Mouse (Mus musculus) thymus, postnatal 10 days (tissue): ENCODE measurements at regions not wholly inside any gene's neighbourhood (a gene's known extent, or its start where the extent isn't known, plus 50 kb on each side); places are given as distances from the start of the nearest gene placed in this dataset.
"Not testable (repeated sequence)": the region's sequence is repeated elsewhere in the genome, so short reads cannot be mapped to it uniquely, and the experiment has no call there.

Experiments
- DNase-seq, 2 experiments: peaks; one replicate each; pipeline ENCODE4 v3.0.0; 2021; ENCODE audit warnings: low spot score in 2 of 2

DNA sequence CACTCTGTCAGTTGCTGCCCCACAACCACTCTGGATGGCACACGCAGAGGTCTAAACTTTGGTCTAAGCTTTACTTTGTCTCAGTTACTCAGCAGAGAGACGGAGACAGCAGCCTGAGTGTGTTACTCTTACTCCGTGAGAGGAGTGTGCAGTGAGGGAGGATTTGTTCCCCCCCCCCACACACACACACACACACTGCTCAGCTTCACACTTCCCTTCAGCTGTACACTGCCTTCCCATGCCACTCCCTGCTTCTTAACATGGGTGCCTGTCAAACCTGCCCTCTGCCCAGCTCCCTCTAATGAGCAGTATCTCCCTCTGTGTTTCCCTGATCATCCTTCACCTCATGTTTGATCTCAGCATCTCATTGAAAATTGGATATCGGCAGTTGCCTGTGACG is 409.9 kb upstream of the Ercc4 start:
- no peak for DNase-seq

DNA sequence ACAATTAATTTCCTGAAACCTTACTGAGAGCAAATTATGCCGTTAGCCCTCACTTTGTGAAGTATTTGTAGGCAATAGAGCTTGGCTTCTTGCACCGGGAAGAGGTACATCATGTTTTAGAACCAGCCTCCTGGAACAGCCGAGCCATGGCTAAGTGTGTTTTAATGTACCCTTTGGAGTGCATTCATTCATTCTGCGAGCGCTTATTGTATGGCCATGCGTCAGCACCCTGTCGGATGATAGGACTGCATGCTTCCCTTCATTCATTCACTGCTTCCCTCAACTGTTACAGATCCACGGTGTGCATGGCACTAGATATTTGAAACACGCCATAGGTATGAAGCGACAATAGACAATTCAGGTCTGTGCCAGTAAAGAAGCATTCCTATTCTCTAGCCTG is 409.4 kb upstream of the Ercc4 start:
- DNase-seq, result no peak

DNA sequence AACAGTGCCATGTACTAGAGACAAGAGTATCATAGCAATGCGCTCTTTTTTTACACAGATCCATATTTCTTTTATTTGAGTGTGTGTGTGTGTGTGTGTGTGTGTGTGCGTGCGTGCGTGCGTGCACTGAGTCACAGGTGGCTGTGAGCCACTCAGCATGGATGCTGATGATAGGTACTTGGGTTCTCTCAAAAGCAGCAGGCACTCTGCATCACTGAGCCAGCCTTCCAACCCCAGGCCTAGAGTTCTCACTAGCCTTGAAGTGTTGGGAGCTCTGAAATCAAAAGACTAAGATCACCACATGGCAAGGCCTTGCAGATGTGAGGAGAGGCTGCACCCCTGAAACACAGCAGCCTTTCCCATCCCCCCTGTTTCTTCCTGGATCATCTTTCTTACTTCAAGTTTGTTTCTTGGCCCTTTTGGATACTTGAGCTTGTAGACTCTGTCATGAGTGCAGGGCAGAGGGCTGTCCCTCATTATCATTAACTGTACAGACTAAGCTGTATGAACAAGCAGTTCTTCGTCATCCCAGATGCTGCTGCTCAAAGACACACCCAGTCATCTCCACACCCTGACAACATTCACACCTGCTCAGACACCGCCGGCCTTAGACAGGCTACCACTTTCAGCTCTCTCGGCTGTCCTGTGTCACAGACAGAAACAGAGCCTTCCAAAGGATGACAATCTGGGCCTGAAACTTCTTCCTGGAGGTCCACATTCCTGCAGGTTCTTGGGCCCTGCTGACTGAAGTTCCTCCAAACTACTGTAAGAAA is 405.5 kb upstream of the Ercc4 start:
- no peak for DNase-seq

DNA sequence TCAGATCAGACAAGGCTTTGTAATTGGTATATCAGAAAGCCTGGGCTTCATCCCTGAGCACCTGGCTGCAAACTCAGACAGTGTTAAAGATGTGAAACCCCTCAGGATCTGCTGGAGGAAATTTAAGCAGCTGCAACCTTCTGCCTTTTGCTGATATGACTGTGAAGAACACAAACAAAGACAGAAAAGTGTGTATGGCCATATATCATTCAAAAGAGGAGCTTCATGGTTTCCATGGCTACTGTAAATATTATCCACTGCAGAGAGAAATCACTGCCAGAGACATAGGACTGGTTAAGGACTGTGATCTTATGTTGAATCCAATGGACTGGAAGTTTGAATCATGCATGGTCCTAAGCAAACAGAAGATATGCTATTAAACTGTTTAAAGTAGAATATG is 402.6 kb upstream of the Ercc4 start:
- DNase-seq, result no peak

DNA sequence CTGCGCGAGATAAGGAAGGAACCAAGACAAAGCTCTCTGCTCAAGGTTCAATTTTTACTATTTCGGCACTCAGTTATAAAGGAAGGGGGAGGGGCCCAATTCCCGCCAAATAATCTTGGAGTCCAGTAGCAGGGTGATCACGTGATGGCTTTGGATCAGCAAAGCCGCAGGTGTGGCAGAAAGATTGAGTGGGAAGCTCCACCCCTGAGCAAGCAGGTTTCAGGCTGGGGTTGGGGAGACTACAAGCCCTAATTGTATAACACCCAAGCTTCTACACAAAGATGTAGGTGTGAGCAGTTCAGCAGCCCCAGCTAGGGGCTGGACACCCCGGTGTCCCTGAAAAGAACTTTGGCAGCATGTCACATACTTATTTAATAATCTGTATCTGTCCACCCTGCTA is 388.1 kb upstream of the Ercc4 start:
- DNase-seq, result not testable (repeated sequence)

DNA sequence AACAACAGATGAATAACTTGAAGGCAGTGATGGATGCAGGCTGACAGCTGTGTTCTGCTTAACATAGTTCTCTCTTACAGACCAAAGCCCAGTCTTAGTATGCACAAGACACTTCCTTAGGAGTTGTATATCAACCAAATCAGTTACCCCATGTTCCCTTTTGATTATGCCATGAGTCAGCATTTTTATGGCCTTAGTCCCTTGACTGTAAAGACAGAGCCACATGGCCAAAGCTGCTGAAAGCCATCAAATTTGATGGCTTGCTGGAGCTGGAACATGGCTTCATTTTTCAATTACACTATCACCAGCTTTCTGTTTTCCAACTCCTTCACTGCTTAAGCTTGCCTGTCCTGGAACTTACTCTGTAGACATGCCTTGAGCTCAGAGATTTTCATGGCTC is 383.4 kb upstream of the Ercc4 start:
- DNase-seq, result no peak

DNA sequence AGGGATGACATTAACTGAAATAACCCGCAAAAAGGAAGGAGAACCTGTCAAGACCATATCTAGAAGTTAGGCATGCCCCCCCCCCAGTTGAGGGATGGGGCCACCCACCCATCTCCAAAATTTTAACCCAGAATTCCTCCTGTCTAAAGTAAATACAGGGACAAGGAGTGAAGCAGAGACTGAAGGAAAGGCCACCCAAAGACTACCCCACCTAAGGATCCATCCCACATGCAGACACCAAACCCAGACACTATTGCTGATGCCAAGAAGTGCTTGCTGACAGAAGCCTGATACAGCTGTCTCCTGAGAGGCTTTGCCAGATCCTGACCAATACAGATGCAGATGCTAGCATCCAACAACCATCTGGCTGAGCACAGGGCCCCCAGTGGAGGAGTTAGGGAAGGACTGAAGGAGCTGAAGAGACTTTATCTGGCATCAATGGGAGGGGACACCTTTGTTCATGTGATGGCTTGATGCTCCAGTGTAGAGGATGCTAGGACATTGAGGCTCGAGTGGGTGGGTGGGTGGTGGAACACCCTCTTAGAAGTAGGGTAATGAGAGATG is 379.2 kb upstream of the Ercc4 start:
- not testable (repeated sequence) for DNase-seq

DNA sequence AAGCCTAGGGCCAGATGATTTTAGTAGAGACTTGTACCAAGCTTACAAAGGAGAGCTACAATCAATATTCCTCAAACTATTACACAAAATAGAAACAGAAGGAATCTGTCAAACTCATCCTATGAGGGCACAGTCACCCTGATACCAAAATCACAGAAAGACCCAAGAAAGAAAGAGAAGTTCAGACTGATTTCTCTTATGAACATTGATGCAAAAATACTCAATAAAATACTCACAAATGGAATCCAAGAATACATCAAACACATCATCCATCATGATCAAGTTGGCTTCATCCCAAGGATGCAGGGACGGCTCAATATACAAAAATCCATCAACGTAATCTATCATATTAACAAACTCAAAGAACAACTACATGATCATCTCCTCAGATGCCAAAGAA is 377.9 kb upstream of the Ercc4 start:
- no peak for DNase-seq

DNA sequence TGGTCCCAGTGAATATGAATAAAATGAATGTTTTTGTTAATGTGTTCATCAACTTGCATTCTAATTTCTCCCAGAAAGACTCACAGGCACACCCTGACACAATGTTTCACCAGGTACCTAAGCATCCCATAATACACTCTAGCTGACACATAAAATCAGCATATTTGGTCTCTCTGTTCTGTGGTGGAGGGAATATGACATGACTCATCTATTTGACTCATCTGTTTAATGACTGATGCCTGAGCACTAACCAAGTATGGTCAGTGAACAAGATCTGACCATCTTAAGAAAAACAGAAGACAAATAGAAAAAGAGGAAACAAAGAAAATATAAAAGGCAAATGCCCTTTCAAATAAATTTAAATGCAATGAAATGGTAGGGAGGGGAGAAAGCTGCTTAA is 367.0 kb upstream of the Ercc4 start:
- DNase-seq, result no peak

DNA sequence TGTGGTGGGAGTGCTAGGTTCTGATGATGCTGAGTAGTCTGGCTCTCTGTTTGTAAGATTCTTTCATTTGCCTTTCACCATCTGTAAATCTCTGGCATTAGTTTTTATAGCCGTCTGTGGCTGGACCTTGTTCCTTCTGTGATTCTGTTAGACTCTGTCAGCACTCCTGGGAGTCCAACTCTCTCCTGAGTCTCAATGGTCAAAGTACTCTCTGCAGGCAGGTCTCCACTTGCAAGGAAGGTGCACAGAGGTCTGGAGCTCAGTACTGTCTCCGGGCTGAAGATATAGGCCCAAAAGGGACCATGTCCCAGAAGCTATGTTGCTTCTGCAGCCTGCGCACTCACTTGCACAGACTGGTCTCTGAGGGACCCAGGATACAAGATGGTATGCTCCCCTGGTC is 356.3 kb upstream of the Ercc4 start:
- DNase-seq, result no peak

DNA sequence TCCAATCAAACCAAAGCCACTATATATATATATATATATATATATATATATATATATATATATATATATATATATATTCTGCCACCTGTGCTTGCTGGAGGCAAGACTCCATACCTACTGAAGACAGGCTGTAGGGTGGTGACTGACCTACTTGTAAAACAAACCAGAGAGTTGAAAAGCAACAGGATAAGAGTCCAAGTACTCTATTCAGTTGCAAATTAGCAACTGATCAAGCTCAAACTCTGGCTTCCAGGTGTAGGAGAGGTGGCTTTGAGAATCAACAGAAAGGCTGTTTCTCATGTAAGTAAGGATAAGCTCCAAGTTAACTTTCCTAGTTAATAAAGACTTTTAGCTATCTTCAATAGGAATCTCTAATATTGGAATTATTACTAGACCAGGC is 355.1 kb upstream of the Ercc4 start:
- no peak for DNase-seq

DNA sequence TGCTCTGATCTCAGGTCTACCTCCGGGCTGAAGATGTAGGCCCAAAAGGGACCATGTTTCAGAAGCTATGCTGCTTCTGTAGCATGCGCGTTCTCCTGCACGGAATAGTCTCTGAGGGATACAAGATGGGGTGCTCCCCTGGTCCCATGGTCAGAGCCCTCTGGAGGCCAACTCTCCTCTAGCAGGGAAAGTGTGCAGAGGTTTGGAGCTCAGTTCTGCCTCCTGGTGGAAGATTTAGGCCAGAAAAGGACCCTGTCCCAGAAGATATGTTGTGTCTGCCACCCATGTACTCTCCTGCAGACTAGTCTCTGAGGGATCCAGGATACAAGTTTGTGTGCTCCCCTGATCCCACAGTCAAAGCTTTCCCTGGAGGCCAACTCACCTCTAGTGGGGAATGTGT is 350.9 kb upstream of the Ercc4 start:
- no peak for DNase-seq

DNA sequence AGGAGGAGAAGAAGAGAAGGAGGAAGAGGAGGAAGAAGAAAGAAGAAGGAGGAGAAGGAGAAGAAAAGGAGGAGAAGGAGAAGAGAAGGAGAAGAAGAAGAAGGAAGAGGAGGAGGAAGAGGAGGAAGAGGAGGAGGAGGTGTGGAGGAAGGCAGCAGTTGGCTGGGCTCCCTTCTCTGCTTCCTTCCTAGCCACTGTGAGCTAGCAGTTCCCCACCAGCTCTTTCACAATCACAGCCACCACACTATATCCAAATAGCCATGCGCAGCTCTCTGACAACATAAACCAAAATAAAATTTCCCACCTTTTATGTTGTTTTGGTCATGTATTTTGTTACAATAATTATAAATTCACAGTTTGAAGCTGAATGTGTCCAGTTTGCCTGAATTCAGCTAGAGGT is 345.3 kb upstream of the Ercc4 start:
- DNase-seq, result no peak

DNA sequence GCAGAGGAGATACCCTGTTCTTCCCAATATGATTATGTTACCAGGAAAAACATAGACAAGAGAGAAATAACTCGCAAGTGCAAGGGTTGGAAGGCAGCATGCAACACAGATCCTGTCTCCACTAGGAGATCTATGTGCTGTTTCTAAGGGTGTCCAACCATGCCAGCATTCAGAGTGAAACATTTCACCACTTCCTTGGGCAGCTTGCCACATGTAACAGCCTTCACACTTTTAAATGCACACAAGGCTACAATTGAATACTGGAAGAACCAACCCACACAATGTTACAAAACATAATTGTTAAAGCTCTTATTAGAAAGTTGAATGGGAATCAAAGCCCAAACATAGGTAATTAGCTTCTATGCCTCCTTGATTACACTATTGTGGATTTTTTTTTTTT is 344.9 kb upstream of the Ercc4 start:
- DNase-seq, result no peak

DNA sequence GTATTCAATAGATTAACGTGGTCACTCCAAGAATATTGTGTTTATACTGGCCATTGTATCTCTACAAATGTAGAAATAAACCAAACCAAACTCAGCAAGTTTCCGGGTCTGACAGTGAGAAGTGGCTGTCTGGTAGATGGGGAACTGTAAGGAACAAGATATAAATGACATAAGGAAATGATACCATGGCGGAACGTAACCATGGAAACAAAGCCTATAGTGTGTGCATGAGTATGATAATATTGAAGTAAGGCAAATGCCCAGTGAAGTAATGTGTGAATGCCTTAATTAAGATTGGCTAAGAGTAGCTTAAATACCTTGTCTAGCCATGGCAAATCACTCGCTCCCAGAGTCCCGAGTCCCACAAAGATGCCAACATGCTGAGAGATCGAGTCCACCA is 342.6 kb upstream of the Ercc4 start:
- no peak for DNase-seq

DNA sequence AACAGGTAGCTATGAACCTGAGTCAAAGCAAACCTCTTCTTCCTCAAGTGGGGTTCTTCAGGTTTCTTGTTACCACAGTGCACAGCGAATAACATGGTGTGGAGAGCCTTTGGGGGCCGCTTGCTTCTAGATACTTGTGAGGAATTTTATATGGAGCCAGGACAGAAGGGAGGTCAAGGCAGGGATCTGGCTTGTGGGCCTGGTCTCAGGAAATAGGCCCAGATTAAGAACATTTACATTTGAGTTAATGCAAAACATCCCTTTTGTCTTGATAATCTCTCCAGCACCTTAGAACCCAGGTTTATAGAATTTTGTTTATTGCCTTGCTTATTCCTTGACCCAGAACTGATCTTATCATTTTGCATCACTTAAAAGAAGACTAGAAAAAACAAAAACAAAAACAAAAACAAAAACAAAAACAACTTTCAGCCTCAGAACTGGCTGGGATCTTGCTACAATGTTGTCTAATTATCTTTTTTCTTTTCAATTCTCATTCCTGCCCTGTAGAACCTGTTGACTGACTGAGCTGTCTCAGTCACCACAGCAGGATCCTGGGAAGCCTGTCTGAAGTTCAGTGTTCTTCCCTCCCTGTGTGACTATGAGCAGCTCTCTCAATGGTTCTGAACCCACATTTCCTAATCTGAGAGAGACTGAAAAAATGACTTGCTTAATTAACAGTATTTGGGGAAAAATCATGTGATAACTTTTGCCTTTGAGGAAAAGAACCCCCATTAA is 341.2 kb upstream of the Ercc4 start:
- DNase-seq, result no peak

DNA sequence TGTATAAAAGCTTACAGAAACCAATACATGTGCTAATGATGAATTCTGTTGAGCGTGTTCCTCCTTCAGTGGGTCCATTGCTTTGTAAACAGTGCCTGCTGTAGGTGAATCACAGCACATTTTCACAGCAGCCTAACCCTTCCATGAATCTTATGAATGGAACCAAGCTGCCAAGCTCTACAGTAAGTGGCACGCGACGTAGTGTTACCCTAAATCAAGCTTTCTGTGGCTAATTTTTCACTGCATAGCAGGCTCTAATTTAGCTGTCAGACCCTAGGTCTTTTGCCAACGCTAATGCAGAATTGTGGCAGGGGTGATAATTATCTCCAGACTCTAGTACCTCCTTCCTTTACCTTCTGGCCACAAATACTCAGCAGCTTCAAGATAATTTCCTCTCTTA is 339.0 kb upstream of the Ercc4 start:
- DNase-seq, result no peak

DNA sequence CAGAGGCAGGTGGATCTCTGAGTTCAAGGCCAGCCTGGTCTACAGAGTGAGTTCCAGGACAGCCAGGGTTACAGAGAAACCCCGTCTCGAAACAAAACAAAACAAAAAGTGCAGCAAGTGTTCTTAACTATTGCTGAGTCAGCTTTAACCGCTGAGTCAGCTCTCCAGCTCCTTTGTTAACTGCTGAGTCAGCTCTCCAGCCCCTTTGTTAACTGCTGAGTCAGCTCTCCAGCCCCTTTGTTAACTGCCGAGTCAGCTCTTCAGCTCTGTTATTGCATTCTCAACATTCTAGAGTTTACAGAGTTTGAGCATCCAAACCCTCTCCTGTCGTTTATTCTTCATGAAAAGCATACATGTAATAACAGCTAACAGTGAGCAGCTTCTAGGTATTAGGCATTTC is 336.9 kb upstream of the Ercc4 start:
- DNase-seq, result no peak

DNA sequence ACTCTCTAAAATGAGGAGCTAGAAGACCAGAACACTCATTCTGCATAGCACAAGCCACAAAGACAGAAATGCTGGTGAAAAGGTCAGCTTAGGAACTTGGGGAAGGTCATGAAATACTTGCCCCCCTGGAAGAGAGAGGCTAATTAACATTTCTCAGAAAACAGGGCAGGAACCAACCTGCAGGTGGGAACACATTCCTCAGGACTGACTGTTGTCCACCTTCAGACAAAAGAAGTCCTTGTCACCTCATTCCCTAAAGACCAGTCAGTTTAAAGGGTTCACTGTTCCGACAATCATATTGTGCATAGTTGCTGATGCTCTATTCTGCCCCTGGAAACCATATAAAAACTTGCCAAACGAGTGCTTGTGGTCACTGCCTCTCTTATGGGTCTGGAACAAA is 333.6 kb upstream of the Ercc4 start:
- DNase-seq, result no peak

DNA sequence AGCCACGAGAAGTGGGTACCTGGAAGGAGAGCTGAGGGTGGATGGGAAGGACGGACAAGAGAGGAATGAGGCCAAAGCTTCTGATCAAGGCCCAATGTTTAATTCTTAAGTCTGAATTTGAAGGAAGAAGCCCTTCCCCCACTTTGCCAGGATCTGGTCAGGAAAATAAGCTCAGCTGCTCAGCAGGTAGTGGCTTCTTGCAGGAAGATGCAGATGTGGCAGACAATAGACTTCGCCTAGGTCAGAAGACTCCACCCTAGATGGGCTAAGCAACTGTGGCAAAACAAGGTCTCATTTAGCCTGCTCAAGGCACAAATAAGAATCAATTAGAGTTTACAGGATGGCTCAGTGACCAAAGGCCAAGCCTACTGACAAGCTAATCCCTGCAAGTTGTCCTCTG is 330.4 kb upstream of the Ercc4 start:
- no peak for DNase-seq

DNA sequence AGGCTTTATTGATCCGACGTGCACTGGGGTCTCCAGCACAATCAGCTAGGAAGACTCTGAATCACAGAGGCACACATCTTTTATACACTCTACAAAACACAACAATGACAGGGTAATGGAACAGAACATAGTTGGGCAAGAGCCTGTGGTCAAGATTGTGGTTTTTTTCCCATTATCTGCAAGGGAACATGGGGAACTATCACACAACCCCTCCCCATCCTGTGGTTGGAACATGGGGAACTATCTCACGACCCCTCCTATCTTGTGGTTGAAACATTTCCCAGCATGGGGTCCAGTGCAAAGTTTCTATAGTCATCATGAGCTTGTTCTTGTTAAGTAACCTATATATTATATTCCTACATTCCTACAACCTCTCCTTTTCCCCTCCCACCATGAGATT is 328.8 kb upstream of the Ercc4 start:
- DNase-seq, result no peak

DNA sequence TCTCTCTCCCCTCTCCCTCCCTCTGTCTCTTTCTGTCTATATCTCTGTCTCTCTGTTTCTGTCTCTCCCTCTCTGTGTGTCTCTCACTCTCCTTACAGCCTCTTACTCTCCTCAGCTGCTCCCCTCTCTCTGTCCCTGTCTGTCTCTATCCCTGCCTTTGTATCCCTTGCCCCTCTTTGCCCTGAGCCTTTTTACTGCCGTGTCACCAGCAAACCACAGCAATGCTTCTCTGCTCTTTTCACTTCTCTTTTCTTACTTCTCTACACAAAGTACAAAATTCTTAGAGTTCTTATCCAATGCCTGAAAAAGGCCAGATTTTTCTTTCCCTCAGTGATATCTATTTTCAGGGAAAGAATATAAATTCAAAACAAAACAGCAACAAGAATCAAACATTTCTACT is 323.7 kb upstream of the Ercc4 start:
- DNase-seq, result no peak

DNA sequence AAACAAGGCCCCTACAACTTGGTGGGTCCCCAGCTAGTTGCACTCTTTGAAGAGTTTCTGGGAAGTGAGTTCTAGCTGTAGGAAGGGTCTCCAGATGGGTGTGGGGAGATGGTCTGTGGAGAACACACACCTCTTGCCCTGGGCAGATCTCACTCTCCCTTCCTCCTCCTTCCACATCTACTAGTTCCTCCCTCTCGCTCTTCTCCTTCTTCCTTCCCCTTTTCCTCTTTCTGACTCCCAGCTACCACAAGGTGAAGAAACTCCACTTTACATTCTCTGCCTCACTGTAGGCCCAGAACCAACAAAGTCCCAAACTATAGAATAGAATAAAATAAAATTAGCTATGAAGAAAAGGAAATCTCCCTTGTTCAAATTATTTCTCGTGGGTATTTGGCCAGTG is 311.0 kb upstream of the Ercc4 start:
- no peak for DNase-seq
